Mouse (Mus musculus) liver, postnatal 0 days (tissue): ENCODE data around the gene Gch1. TPM values are rescaled to one million over a fixed set of nuclear protein-coding genes. Genes with fewer than 3 reads are reported as not detected.
A peak's percentile ranks its signal among the peaks of the same experiment; 100 is the strongest.

ENCODE experiments used
- ATAC-seq: fragments of 200-750 bp; cut with Nextera tagmentation; 2 replicates; pipeline ENCODE4 v1.8.0; 2017; ENCODE audit warnings: mild to moderate bottlenecking, moderate library complexity
- DNase-seq: peaks from one replicate; pipeline ENCODE4 v3.0.0-alpha.2; 2016
- H3K27ac ChIP-seq: fragments of 300-500 bp; sonication (generic); 2 replicates; pipeline ENCODE4 v1.5.1; 2014; ENCODE audit warnings: antibody characterized with exemption, moderate library complexity, mild to moderate bottlenecking, low read depth
- H3K27me3 ChIP-seq: fragments of 300-500 bp; sonication (generic); 2 replicates; pipeline ENCODE4 v1.6.1; 2014; ENCODE audit warnings: low read length, control low read depth, mixed read lengths; ENCODE audit not compliant: insufficient read depth
- H3K36me3 ChIP-seq: fragments of 300-500 bp; sonication (generic); replicated peaks from 2 replicates; pipeline ENCODE4 v1.6.1; 2014; ENCODE audit warnings: mild to moderate bottlenecking, control low read depth, low read length, moderate library complexity, mixed read lengths; ENCODE audit not compliant: insufficient read depth
- H3K4me1 ChIP-seq: fragments of 300-500 bp; sonication (generic); 2 replicates; pipeline ENCODE4 v1.6.1; 2014; ENCODE audit warnings: antibody characterized with exemption, mild to moderate bottlenecking, control low read depth; ENCODE audit not compliant: insufficient read depth
- H3K4me2 ChIP-seq: fragments of 300-500 bp; sonication (generic); 2 replicates; pipeline ENCODE4 v1.6.1; 2014; ENCODE audit warnings: low read depth, mild to moderate bottlenecking, low read length, moderate library complexity, mixed read lengths
- H3K4me3 ChIP-seq: fragments of 300-500 bp; sonication (generic); 2 replicates; pipeline ENCODE4 v1.5.1; 2014; ENCODE audit warnings: low read depth, low read length
- H3K9ac ChIP-seq: fragments of 300-500 bp; sonication (generic); replicated peaks from 2 replicates; pipeline ENCODE4 v1.6.1; 2014; ENCODE audit warnings: mild to moderate bottlenecking, moderate library complexity
- H3K9me3 ChIP-seq: fragments of 300-500 bp; sonication (generic); 2 replicates; pipeline ENCODE4 v1.6.1; 2016; ENCODE audit warnings: mild to moderate bottlenecking, control low read depth, low read length, mixed read lengths
- CTCF ChIP-seq: sonication (generic); IDR thresholded peaks from 2 replicates; pipeline ENCODE4 v1.5.1; 2016; ENCODE audit warnings: antibody characterized with exemption, low read depth
- EP300 ChIP-seq: IDR thresholded peaks from 2 replicates; pipeline ENCODE4 v1.6.1; 2016; ENCODE audit warnings: antibody characterized with exemption, low read depth, mild to moderate bottlenecking
- WGBS: fragments of 180-500 bp; shearing (Covaris S2); extraction: QIAGEN DNeasy Blood & Tissue Kit; methylation state at CpG from one replicate; pipeline ENCODE4 v1.1.7; 2014; ENCODE audit not compliant: insufficient replicate concordance; 5-methylcytosine and 5-hydroxymethylcytosine counted together
- polyA plus RNA-seq: library from polyadenylated mRNA; unstranded; fragments of >200 nt; fragmentation: Nextera tagmentation; extraction: Ambion mirVana; gene quantifications from 2 replicates; pipeline ENCODE4 v1.2.1, GENCODE M21; 2015

Gene Gch1
- polyA plus RNA-seq, 1 experiment from 2014 or later: 29.6 TPM

GRCm38 (mm10) chr14:47136637-47137036 is 52.6 kb downstream of the Gch1 start:
- WGBS: 72% methylated on average over 5 of the region's 5 CpGs
- ATAC-seq (no peak), DNase-seq (no peak)
- no peak overlapping the region for H3K9ac ChIP-seq
- H3K4me1 ChIP-seq: no peaks in the 10 kb centered on the region
- no peaks in the 10 kb centered on the region for H3K9me3 ChIP-seq
- no peak overlapping the region for H3K4me2 ChIP-seq
- H3K4me3 ChIP-seq: no peak overlapping the region
- H3K36me3 ChIP-seq: no peaks in the 10 kb centered on the region
- no peak for TF ChIP-seq CTCF
- no peak for TF ChIP-seq EP300
- no peak overlapping the region for H3K27ac ChIP-seq
- H3K27me3 ChIP-seq: no peaks in the 10 kb centered on the region

DNA sequence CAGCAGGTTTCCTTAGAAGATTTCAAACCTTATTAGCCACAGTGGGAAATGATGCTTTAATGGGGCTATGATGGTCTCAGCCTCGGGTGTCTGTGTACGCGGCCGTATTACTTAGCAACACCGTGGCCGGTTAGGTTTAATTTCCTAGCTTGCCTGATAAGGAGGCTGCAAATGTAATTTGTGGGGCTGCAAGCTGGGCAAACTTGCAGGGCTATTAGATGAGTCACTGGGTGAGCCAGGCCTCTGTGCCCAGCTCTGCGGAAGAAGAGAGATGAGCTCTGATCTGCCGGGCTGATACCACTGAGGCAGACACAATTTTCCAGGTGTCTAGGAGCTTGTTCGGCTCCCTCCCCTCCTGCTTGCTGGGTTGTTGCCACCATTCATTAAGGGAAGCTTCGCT is 55.3 kb downstream of the Gch1 start:
- H3K27ac ChIP-seq: no peak overlapping the region
- H3K27me3 ChIP-seq: no peaks in the 10 kb centered on the region
- H3K9me3 ChIP-seq: no peaks in the 10 kb centered on the region
- WGBS: 71% methylated on average over 10 of the region's 10 CpGs
- H3K4me3 ChIP-seq: no peak overlapping the region
- ATAC-seq (no peak), DNase-seq (no peak)
- no peak overlapping the region for H3K4me2 ChIP-seq
- H3K36me3 ChIP-seq: no peaks in the 10 kb centered on the region
- H3K4me1 ChIP-seq: no peaks in the 10 kb centered on the region
- TF ChIP-seq CTCF (no peak), EP300 (no peak)
- H3K9ac ChIP-seq: no peak overlapping the region

GRCm38 (mm10) chr14:47127987-47128386 is 61.2 kb downstream of the Gch1 start:
- H3K27me3 ChIP-seq: no peaks in the 10 kb centered on the region
- no peaks in the 10 kb centered on the region for H3K4me1 ChIP-seq
- H3K4me3 ChIP-seq: no peak overlapping the region
- H3K4me2 ChIP-seq: no peak overlapping the region
- ATAC-seq (no peak), DNase-seq (no peak)
- H3K36me3 ChIP-seq: no peaks in the 10 kb centered on the region
- no peak for TF ChIP-seq CTCF
- no peak for TF ChIP-seq EP300
- no peak overlapping the region for H3K9ac ChIP-seq
- H3K27ac ChIP-seq: no peak overlapping the region
- no peaks in the 10 kb centered on the region for H3K9me3 ChIP-seq
- 72% methylated on average over 5 of the region's 5 CpGs for WGBS

GRCm38 (mm10) chr14:47117522-47117921 is 71.7 kb downstream of the Gch1 start:
- H3K9ac ChIP-seq: no peak overlapping the region
- H3K9me3 ChIP-seq: no peaks in the 10 kb centered on the region
- H3K4me1 ChIP-seq: no peaks in the 10 kb centered on the region
- TF ChIP-seq CTCF (no peak), EP300 (no peak)
- ATAC-seq (no peak), DNase-seq (no peak)
- H3K4me2 ChIP-seq: no peak overlapping the region
- no peaks in the 10 kb centered on the region for H3K27me3 ChIP-seq
- H3K36me3 ChIP-seq: no peaks in the 10 kb centered on the region
- no peak overlapping the region for H3K4me3 ChIP-seq
- WGBS: 55% methylated on average over 7 of the region's 7 CpGs
- H3K27ac ChIP-seq: no peak overlapping the region

DNA sequence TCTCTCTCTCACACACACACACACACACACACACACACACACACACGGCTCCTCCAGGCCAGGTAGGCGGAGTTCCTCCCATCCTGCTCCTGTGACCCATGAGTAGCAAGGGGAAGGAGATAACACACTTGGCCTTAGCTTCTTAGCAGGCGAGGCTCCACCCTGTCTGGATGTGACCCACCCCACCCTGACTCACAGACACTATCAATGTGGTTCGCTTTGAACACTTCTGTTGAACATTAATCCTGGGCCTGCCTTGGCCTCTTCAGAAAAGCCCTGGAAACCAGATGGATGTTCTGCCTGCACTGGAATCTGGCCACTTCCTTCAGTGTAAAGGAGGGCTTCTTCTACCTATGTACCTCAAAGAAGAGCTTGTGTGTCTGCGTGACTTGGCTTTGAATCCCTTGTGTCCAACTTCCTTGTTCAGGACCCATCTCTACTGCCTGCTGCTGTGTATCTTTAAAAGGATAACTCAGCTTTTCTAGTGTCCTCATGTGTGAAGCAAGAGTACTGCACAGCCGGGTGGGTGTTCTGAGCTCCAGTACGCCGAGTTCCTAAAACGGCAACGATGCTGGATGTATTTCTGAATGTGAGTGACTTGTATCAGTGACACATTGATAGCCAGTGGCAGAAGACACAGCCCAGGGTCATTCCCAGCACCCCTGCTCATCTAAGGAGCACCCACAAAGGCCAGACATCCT is 73.0 kb downstream of the Gch1 start:
- no peak overlapping the region for H3K27ac ChIP-seq
- 58% methylated on average over 10 of the region's 10 CpGs for WGBS
- no peak overlapping the region for H3K4me2 ChIP-seq
- H3K27me3 ChIP-seq: no peaks in the 10 kb centered on the region
- no peak overlapping the region for H3K4me3 ChIP-seq
- H3K9me3 ChIP-seq: no peaks in the 10 kb centered on the region
- ATAC-seq (peak; percentile 59; the same call in 1 of the 2 replicates), DNase-seq (peak; percentile 24)
- H3K36me3 ChIP-seq: no peaks in the 10 kb centered on the region
- H3K4me1 ChIP-seq: no peaks in the 10 kb centered on the region
- no peak overlapping the region for H3K9ac ChIP-seq
- no peak for TF ChIP-seq EP300
- TF ChIP-seq CTCF: no peak

- WGBS: 67% methylated on average over 9 of the region's 9 CpGs
- Histone ChIP-seq H3K4me3 (no peak overlapping the region), H3K4me2 (no peak overlapping the region), H3K36me3 (no peaks in the 10 kb centered on the region), H3K9ac (no peak overlapping the region), H3K4me1 (no peaks in the 10 kb centered on the region), H3K9me3 (no peaks in the 10 kb centered on the region), H3K27me3 (no peaks in the 10 kb centered on the region), H3K27ac (no peak overlapping the region)
- no peak for ATAC-seq
- TF ChIP-seq EP300: no peak
- no peak for TF ChIP-seq CTCF
- DNase-seq: no peak
Measured at GRCm38 (mm10) chr14:47115154-47115553, 74.1 kb downstream of the Gch1 start.
